Comparison of ENCODE assay signal across 10 mouse cellular contexts in genomic region chr8:128386963-128387621, GRCm38 (mm10). TPM values are rescaled to one million over a fixed set of nuclear protein-coding genes. Genes with fewer than 3 reads are reported as not detected.
DNase-seq lines count a peak whose midpoint lies in the region; ATAC-seq lines count a peak whose summit lies in the region.
"Had no signal": no experiment of that assay in that cellular context is flagged by ENCODE, and none has a peak within 500 bp of the region (broad histone marks: within the 10 kb centered on the region; RNA-seq: fewer than 3 reads in every experiment).

No protein-coding gene starts in this region.

- H3K4me1 ChIP-seq in brown adipose tissue, adult 24 weeks (ENCODE audit: control insufficient read depth, insufficient read depth, insufficient read length, low read length), result peaks cover 65% of the 10 kb centered on the region
- peaks cover 3% of the 10 kb centered on the region; the same call in 1 of the 2 replicates for H3K4me1 ChIP-seq in liver, embryonic 12.5 days

- peak; percentile 48 for DNase-seq in CD4-positive helper T cell, adult 2 months (ENCODE audit: low read depth, low spot score)
- DNase-seq in induced T-regulatory cell, adult 2 months (ENCODE audit: low read depth), result peak; percentile 52
- DNase-seq in gastrocnemius, adult 18-20 months (ENCODE audit: low spot score), result no peak
- DNase-seq in spleen, postnatal 36 days (ENCODE audit: low spot score in 2 of 2), result no peak
- no peak for DNase-seq in spleen, postnatal 10 days (ENCODE audit: low spot score in 2 of 2)
- DNase-seq: embryo, embryonic 11 days had no signal

- H3K4me3 ChIP-seq in brown adipose tissue, adult 24 weeks (ENCODE audit: insufficient read depth, low read depth, low read length), result no peak overlapping the region
- H3K4me3 ChIP-seq in liver, embryonic 12.5 days, result no peak overlapping the region

- WGBS in liver, embryonic 12.5 days (ENCODE audit: insufficient replicate concordance), result 39% methylated on average over 2 of the region's 2 CpGs

- peak overlapping the region; percentile 85 for H3K27ac ChIP-seq in brown adipose tissue, adult 24 weeks (replicated peaks; ENCODE audit: low read depth, low read length)
- no peak overlapping the region for H3K27ac ChIP-seq in liver, embryonic 12.5 days

- no peak overlapping the region for H3K9ac ChIP-seq in liver, embryonic 12.5 days

- H3K9me3 ChIP-seq in liver, embryonic 12.5 days (replicated peaks), result no peaks in the 10 kb centered on the region

- no peaks in the 10 kb centered on the region for H3K27me3 ChIP-seq in liver, embryonic 12.5 days (replicated peaks)

- no peak overlapping the region for H3K4me2 ChIP-seq in liver, embryonic 12.5 days

- ATAC-seq in liver, embryonic 12.5 days, result 0 out of 2 replicates have a peak, but pooled peaks have one; percentile 40
- no peak for ATAC-seq in monocyte, adult 5-6 weeks (replicated peaks; ENCODE audit: insufficient number of reproducible peaks, low FRiP score, low TSS enrichment, poor library complexity, severe bottlenecking)
- ATAC-seq: hindbrain, embryonic 16.5 days had no signal

- no peaks in the 10 kb centered on the region for H3K36me3 ChIP-seq in liver, embryonic 12.5 days

RNA-seq across cellular contexts. Expression of gene Nrp1, which starts 28.7 kb away (rescaled TPM):
- 56.0 and 73.5 TPM in 2 replicates for polyA plus RNA-seq in brown adipose tissue, adult 24 weeks (2012; ENCODE audit: insufficient read depth, insufficient read length, missing spikeins)
- 32.0 and 32.8 TPM in 2 replicates for polyA plus RNA-seq in liver, embryonic 12.5 days (2016; fragmentation: Nextera tagmentation; extraction: Ambion mirVana)
- total RNA-seq in monocyte, adult 5-6 weeks (2017), result 25.1 to 30.3 TPM (median 28.9 TPM) in 3 replicates
- 10 to 100 TPM; 23.7 to 29.0 TPM for total RNA-seq in gastrocnemius, adult 18-20 months (2021)

Comparison
In these comparisons a context has a peak if more than half of its experiments do, and no peak if none do; other contexts are left out.
1. DNase-seq: peak in CD4-positive helper T cell, adult 2 months (single experiment) and induced T-regulatory cell, adult 2 months (single experiment); none in gastrocnemius, adult 18-20 months (single experiment), spleen, postnatal 36 days (0 of 2) and spleen, postnatal 10 days (0 of 2).